Mouse (Mus musculus): ENCODE measurements around the gene Astn2. TPM values are rescaled to one million over a fixed set of nuclear protein-coding genes. Genes with fewer than 3 reads are reported as not detected.

Gene Astn2
- polyA plus RNA-seq, 1 experiment: 1.1 TPM

DNA sequence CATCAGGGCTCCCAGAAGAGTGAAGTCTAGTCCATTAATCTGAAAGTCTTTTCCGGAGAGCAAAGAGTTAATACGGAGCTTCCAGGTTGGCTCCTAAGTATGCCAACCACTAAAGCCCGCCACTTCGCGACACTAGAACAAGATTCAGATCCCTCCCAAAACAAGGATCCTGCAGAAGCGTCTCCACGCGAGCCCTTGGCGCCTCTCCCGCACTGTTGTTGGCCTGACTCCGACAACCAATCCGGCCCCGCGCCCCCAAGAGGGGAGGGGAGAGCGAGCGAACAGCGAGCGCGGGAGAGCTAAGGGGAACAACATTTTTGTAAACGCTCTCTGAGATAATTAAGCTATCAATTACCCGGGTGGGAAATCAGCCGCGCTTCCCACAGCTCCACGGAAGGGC, 1.8 kb downstream of the Astn2 start:
- no peak overlapping the region for H3K27ac ChIP-seq (ENCODE audit: control insufficient read depth, insufficient read depth, low read depth, low read length, poor library complexity)
- no peak overlapping the region for H3K4me3 ChIP-seq (replicated peaks; ENCODE audit: control insufficient read depth, low read depth, low read length)
- no peak for TF ChIP-seq POLR2A (IDR thresholded peaks at IDR 0.05; ENCODE audit: borderline replicate concordance, control insufficient read depth, low read depth, low read length)
- no peak for TF ChIP-seq CTCF (IDR thresholded peaks at IDR 0.05; ENCODE audit: control insufficient read depth, insufficient read depth, low read length)
- 3% methylated on average over 24 of the region's 24 CpGs for whole genome bisulfite sequencing
- no peaks in the 10 kb centered on the region for H3K4me1 ChIP-seq (ENCODE audit: control insufficient read depth, insufficient read depth, low read length)

DNA sequence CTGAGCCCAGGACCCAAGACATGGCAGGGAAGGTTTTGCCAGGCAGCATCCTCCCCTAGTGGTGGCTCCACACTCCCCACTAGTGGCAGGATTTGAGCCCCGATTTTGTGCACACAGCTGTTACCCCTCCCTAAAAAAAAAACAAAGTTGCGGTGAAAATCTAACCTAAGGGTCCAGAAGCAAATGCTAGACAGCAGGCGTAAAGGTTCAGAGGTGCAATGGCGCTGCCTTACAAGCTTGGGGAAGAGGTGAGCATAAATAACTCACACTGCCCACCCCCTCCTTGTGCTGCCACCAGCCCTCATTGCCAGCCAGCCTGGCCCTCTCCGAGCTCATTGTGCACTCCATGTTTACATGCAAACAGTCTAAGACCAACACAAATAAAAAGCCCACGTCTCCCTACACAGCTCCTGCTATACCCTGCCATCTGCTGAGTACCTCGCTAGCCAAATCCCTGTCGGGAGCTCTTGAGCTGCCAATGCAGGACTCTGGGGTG, 3.2 kb downstream of the Astn2 start:
- Histone ChIP-seq H3K4me1 (ENCODE audit: control insufficient read depth, insufficient read depth, low read length) (no peaks in the 10 kb centered on the region), H3K27ac (ENCODE audit: control insufficient read depth, insufficient read depth, low read depth, low read length, poor library complexity) (no peak overlapping the region), H3K4me3 (replicated peaks; ENCODE audit: control insufficient read depth, low read depth, low read length) (no peak overlapping the region)
- WGBS: 22% methylated on average over 8 of the region's 8 CpGs
- no peak for TF ChIP-seq POLR2A (IDR thresholded peaks at IDR 0.05; ENCODE audit: borderline replicate concordance, control insufficient read depth, low read depth, low read length)
- TF ChIP-seq CTCF (IDR thresholded peaks at IDR 0.05; ENCODE audit: control insufficient read depth, insufficient read depth, low read length): no peak

DNA sequence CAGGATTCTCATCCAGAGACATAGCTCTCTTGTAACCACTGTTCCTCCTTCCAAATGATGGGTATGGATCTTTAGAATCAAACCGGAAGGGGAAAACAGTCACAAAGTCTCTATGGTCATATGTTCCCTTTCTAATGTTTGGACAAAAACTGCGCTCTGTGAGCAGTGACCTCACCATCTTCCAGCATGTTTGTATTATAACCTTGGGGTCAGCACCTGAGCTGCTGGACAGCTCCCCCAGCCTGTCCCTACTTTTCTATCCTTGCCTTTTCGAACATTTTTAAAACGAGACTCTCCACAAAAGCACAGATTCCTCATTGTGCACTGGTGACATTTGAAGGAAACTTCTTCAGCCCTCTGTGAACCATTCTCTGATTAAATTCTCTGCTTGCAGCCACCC, 5.3 kb downstream of the Astn2 start:
- no peaks in the 10 kb centered on the region for H3K4me1 ChIP-seq (ENCODE audit: control insufficient read depth, insufficient read depth, low read length)
- no peak for TF ChIP-seq POLR2A (IDR thresholded peaks at IDR 0.05; ENCODE audit: borderline replicate concordance, control insufficient read depth, low read depth, low read length)
- no peak for TF ChIP-seq CTCF (IDR thresholded peaks at IDR 0.05; ENCODE audit: control insufficient read depth, insufficient read depth, low read length)
- WGBS: 44% methylated on average over 4 of the region's 4 CpGs
- no peak overlapping the region for H3K27ac ChIP-seq (ENCODE audit: control insufficient read depth, insufficient read depth, low read depth, low read length, poor library complexity)
- H3K4me3 ChIP-seq (replicated peaks; ENCODE audit: control insufficient read depth, low read depth, low read length): no peak overlapping the region

DNA sequence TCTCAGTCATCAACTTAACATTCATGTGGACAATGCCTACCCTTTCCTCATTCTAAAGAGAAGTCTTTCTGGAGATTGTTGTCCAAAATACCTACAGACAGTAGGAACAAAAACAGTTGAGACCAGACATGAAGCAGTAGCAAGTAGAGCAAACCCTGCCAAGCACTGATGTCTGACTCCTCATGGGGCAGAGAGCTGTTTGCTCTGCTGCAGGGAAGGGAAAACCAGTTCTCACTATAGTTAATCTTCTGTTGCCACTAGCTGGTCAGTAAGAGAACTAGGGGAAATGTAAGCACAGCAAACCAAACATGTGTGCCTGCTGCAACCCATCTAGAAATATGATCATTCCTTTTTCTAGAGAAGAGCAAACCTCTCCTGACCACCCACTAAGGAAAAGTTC, 7.2 kb downstream of the Astn2 start:
- H3K4me1 ChIP-seq (ENCODE audit: control insufficient read depth, insufficient read depth, low read length): no peaks in the 10 kb centered on the region
- no peak for TF ChIP-seq POLR2A (IDR thresholded peaks at IDR 0.05; ENCODE audit: borderline replicate concordance, control insufficient read depth, low read depth, low read length)
- TF ChIP-seq CTCF (IDR thresholded peaks at IDR 0.05; ENCODE audit: control insufficient read depth, insufficient read depth, low read length): no peak

DNA sequence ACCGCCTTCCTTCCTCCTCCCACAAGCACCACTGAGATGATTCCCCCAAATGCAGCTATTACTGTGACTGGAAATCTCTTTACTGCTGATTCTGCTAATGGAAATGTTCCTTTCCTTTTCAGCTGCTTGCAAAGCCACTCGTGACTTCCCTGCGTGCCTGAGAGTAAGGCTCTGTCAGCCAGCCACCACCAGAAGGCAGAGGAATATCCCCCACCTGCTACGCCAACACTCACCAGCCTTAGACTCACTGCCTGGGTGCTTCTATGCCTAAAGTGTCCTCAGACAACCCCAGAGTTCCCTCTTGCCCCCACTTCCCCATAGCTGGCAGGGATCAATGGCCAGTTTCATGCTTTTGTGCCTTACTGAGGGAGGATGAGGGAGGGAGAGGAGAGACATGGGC, 11.1 kb downstream of the Astn2 start:
- WGBS: 59% methylated on average over 4 of the region's 4 CpGs
- H3K4me1 ChIP-seq (ENCODE audit: control insufficient read depth, insufficient read depth, low read length): no peaks in the 10 kb centered on the region
- TF ChIP-seq CTCF (IDR thresholded peaks at IDR 0.05; ENCODE audit: control insufficient read depth, insufficient read depth, low read length): no peak
- no peak for TF ChIP-seq POLR2A (IDR thresholded peaks at IDR 0.05; ENCODE audit: borderline replicate concordance, control insufficient read depth, low read depth, low read length)
- no peak overlapping the region for H3K4me3 ChIP-seq (replicated peaks; ENCODE audit: control insufficient read depth, low read depth, low read length)
- H3K27ac ChIP-seq (ENCODE audit: control insufficient read depth, insufficient read depth, low read depth, low read length, poor library complexity): no peak overlapping the region

More for the DNA sequence above, 7.2 kb downstream of the Astn2 start:
- no peak overlapping the region for H3K4me3 ChIP-seq (replicated peaks; ENCODE audit: control insufficient read depth, low read depth, low read length)
- no peak overlapping the region for H3K27ac ChIP-seq (ENCODE audit: control insufficient read depth, insufficient read depth, low read depth, low read length, poor library complexity)

DNA sequence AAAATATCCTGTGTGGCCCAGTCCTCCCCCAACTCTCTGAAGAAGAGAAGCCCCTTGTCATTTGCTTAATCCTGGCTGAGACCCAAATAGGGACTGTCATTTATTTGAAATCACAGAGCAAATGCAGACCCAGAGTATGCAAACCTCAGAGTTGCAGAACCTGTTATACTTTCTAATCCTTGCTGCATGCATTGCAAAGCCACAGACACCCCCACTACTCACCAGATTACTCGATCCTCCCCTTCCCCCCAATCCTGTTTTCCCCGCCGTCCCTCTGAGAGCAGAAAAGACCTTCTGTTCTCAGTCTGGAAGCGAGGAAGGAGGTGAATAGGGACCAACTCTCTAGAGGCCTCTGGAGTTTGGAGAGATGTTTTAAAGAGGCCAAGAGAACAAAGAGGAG, 13.9 kb downstream of the Astn2 start:
- TF ChIP-seq CTCF (IDR thresholded peaks at IDR 0.05; ENCODE audit: control insufficient read depth, insufficient read depth, low read length) (no peak), POLR2A (IDR thresholded peaks at IDR 0.05; ENCODE audit: borderline replicate concordance, control insufficient read depth, low read depth, low read length) (no peak)
- H3K4me3 ChIP-seq (replicated peaks; ENCODE audit: control insufficient read depth, low read depth, low read length): no peak overlapping the region
- whole genome bisulfite sequencing: 43% methylated on average over 4 of the region's 4 CpGs

DNA sequence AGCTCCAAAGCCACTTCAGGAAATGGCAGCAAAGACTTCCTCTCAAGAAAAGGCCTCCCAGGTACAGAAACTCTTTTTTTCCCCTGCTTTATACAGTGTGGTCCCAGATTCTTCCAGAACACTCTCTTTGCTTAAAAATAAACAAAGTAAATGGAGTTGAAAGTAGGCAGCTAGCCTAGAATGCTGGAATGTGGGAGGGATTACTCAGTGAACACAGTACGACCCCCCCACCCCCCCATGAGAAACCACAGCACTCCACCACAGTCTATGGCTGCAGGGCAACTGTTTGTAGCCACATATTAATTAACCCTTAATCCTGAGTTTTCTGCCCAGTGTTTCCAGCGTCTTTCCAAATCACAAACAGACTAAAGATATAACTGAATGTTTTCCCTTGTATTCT, 25.8 kb downstream of the Astn2 start:
- TF ChIP-seq POLR2A (IDR thresholded peaks at IDR 0.05; ENCODE audit: borderline replicate concordance, control insufficient read depth, low read depth, low read length) (no peak), CTCF (IDR thresholded peaks at IDR 0.05; ENCODE audit: control insufficient read depth, insufficient read depth, low read length) (no peak)
- WGBS: 26% methylated on average over 2 of the region's 2 CpGs
- no peaks in the 10 kb centered on the region for H3K4me1 ChIP-seq (ENCODE audit: control insufficient read depth, insufficient read depth, low read length)

More for the DNA sequence above, 13.9 kb downstream of the Astn2 start:
- H3K4me1 ChIP-seq (ENCODE audit: control insufficient read depth, insufficient read depth, low read length): no peaks in the 10 kb centered on the region
- no peak overlapping the region for H3K27ac ChIP-seq (ENCODE audit: control insufficient read depth, insufficient read depth, low read depth, low read length, poor library complexity)

DNA sequence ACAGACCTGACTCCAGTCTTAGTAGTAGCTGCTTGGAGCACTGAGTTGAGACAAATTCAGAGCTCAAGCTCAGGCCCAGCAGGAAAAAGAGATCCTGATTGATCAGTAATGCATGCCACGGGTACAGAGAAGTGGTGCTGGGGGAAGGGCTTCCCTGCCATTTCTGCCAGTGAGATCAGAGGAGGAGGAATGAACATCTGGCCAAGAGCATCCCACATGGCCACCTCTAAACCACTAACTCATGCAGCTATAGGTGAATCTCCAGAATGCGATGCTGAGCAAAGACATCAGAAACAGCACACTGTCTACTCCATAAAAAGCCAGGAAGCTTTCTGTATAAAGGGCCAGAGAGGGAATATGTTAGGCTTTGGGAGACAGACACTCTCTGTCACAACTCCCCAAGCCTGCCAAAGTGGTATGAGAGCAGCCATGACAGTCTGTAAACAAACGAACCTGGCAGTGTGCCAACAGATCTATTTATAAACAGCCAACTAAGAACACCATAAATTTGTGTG, 33.8 kb downstream of the Astn2 start:
- TF ChIP-seq POLR2A (IDR thresholded peaks at IDR 0.05; ENCODE audit: borderline replicate concordance, control insufficient read depth, low read depth, low read length) (no peak), CTCF (IDR thresholded peaks at IDR 0.05; ENCODE audit: control insufficient read depth, insufficient read depth, low read length) (no peak)
- Histone ChIP-seq H3K4me3 (replicated peaks; ENCODE audit: control insufficient read depth, low read depth, low read length) (no peak overlapping the region), H3K27ac (ENCODE audit: control insufficient read depth, insufficient read depth, low read depth, low read length, poor library complexity) (no peak overlapping the region), H3K4me1 (ENCODE audit: control insufficient read depth, insufficient read depth, low read length) (no peaks in the 10 kb centered on the region)
- WGBS: 61% methylated on average over 3 of the region's 3 CpGs

More for the DNA sequence above, 25.8 kb downstream of the Astn2 start:
- Histone ChIP-seq H3K27ac (ENCODE audit: control insufficient read depth, insufficient read depth, low read depth, low read length, poor library complexity) (no peak overlapping the region), H3K4me3 (replicated peaks; ENCODE audit: control insufficient read depth, low read depth, low read length) (no peak overlapping the region)

DNA sequence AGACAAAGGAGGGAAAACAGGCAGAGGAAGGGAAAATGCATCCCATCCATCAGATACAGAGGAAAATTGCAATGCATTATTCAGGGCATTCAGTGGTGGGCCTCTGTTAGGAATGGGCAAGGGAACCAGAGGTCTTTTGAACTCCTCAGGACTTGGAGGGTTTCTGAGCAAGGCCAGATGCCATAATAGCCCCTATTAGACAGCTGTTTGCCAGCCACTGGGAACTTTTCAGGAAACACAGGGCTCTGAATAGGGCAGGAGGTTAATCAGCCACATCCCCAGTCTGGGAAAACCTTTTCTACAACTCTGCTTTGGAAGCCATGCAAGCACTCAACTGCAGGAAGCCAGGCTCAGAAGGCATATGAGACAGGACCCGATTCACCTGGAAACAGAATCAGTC, 38.9 kb downstream of the Astn2 start:
- H3K4me3 ChIP-seq (replicated peaks; ENCODE audit: control insufficient read depth, low read depth, low read length): no peak overlapping the region
- WGBS: 31% methylated on average over 1 of the region's 1 CpGs
- TF ChIP-seq CTCF (IDR thresholded peaks at IDR 0.05; ENCODE audit: control insufficient read depth, insufficient read depth, low read length) (no peak), POLR2A (IDR thresholded peaks at IDR 0.05; ENCODE audit: borderline replicate concordance, control insufficient read depth, low read depth, low read length) (no peak)
- no peak overlapping the region for H3K27ac ChIP-seq (ENCODE audit: control insufficient read depth, insufficient read depth, low read depth, low read length, poor library complexity)
- H3K4me1 ChIP-seq (ENCODE audit: control insufficient read depth, insufficient read depth, low read length): no peaks in the 10 kb centered on the region

All from bone marrow, adult 2 months (tissue).